Mouse (Mus musculus) B cell, adult 62 days (primary cell): ENCODE measurements around the gene Zcchc17. TPM values are rescaled to one million over a fixed set of nuclear protein-coding genes. Genes with fewer than 3 reads are reported as not detected.

ENCODE experiments used
- total RNA-seq: library from RNA; stranded (reverse); gene quantifications from 4 replicates; pipeline ENCODE4 v1.2.4, GENCODE M21; 2023

Zcchc17 gene
- 22.6 to 30.7 TPM (median 27.7 TPM) in 4 replicates for total RNA-seq

GRCm38 (mm10) chr4:130359486-130360237 lies at the start of gene Zcchc17, which contains the start of gene Snrnp40:
Gene Zcchc17 (minus strand): TSS chr4:130359943.
Gene Snrnp40 (plus strand): TSS chr4:130360132.

DNA sequence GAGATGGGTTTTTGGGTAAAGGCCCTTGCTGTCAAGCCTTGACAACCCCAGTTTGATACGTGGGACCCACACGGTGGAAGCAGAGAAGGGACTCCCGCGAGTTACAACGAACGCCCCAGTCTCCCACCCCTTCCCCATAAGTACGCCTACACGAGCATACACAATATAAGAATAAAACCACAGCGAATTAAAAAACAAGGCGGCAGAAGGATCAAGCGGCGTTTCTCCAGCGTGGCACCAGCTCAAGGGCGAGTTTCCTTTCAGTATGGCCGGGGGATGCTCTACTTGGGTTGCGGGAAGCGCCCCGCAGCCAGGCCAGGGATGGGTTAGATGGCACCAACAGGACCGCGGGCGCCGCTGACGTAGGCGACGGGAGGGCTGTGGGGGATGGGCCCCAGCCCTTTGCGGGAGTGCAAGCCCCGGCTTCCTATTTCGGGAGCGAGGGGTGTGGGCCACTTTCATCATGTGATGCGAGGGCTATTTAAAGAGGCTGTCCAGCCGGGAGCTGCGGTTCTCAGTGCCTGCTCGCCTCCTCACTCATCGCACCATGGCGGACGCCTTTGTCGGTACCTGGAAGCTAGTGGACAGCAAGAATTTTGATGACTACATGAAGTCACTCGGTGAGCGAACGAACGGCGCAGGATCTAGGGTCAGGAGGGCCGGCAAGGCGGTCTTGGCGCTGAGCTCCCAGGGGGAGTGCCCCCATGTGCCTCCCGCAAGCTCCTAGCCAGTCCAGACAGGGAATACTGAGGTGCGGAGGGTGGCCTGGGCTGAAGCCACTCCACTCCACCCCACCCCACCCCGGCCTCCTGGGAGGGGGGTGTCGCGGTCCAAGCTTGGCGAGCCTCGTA lies 51.3 kb downstream of the Zcchc17 start, which contains the start of the genes Fabp3 and Gm10570:
TSS of gene Fabp3 (plus strand) at position 365 of the 851 bp plus-strand sequence.
TSS of gene Gm10570 (minus strand) at position 444 of the 851 bp plus-strand sequence.

DNA sequence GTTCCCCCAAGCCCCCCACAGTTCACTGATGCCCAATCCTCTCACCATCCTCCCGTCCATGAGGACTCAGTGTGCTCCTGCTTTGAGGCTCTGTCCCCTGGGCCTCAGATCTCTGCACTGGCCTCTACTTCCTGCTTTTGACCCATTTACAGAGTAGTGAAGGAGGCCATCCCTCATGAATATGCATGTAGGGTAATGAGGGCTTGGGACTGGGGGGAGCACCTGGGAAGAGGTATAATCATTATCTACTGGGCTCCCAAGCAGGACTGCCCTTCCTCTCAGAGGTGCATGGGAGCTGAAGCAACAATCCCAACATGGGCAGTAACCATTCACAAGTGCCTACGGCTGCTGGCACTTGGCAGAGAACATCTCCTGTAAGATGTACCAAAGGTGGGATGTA lies 80.6 kb downstream of the Zcchc17 start, which contains the start of gene Serinc2:
TSS of gene Serinc2 (minus strand) at position 101 of the 400 bp plus-strand sequence.

Other genes with a start within 250 kb of the Zcchc17 start
- gene Hcrtr1, start 220.6 kb downstream of the Zcchc17 start, total RNA-seq = not detected in 4 replicates
- not detected in 4 replicates for gene Tinagl1, start 184.8 kb downstream of the Zcchc17 start, total RNA-seq
- not detected in 4 replicates for gene Gm853, start 137.5 kb downstream of the Zcchc17 start, total RNA-seq
- not detected in 4 replicates for gene Serinc2, start 80.7 kb downstream of the Zcchc17 start, total RNA-seq
- not detected in 4 replicates for gene Fabp3, start 51.3 kb downstream of the Zcchc17 start, total RNA-seq
- 1.3 TPM in 1 of 4 replicates, not detected in the others for gene Gm10570, start 51.3 kb downstream of the Zcchc17 start, total RNA-seq
- 59.5 to 66.9 TPM (median 64.7 TPM) in 4 replicates for gene Snrnp40, start 189 bp upstream of the Zcchc17 start, total RNA-seq
- not detected in 4 replicates for gene Nkain1, start 214.2 kb upstream of the Zcchc17 start, total RNA-seq